Mouse (Mus musculus) kidney, postnatal 0 days (tissue): ENCODE measurements around the gene Hdac4. TPM values are rescaled to one million over a fixed set of nuclear protein-coding genes. Genes with fewer than 3 reads are reported as not detected.

Experiments used
- ATAC-seq: fragments of 200-750 bp; cut with Nextera tagmentation; replicated peaks from 2 replicates; pipeline ENCODE4 v1.8.0; 2017; ENCODE audit warnings: low read depth, moderate number of reproducible peaks, moderate TSS enrichment, moderate library complexity; ENCODE audit not compliant: low FRiP score
- DNase-seq: peaks from one replicate; pipeline ENCODE4 v3.0.0-alpha.2; 2016; ENCODE audit warnings: low spot score
- H3K27ac ChIP-seq: fragments of 300-500 bp; sonication (generic); 2 replicates; pipeline ENCODE4 v1.5.1; 2014; ENCODE audit warnings: mild to moderate bottlenecking
- H3K27me3 ChIP-seq: fragments of 300-500 bp; sonication (generic); 2 replicates; pipeline ENCODE4 v1.6.1; 2014; ENCODE audit warnings: low read length, mixed read lengths; ENCODE audit not compliant: insufficient read depth
- H3K36me3 ChIP-seq: fragments of 300-500 bp; sonication (generic); 2 replicates; pipeline ENCODE4 v1.6.1; 2014; ENCODE audit warnings: low read length, mixed read lengths; ENCODE audit not compliant: insufficient read depth
- H3K4me1 ChIP-seq: fragments of 300-500 bp; sonication (generic); replicated peaks from 2 replicates; pipeline ENCODE4 v1.6.1; 2014; ENCODE audit warnings: antibody characterized with exemption, low read length, mixed read lengths; ENCODE audit not compliant: insufficient read depth
- H3K4me2 ChIP-seq: fragments of 300-500 bp; sonication (generic); 2 replicates; pipeline ENCODE4 v1.6.1; 2014; ENCODE audit warnings: mild to moderate bottlenecking, low read length, moderate library complexity, mixed read lengths
- H3K4me3 ChIP-seq: fragments of 300-500 bp; sonication (generic); replicated peaks from 2 replicates; pipeline ENCODE4 v1.5.1; 2014; ENCODE audit warnings: low read depth, low read length
- H3K9ac ChIP-seq: fragments of 300-500 bp; sonication (generic); 2 replicates; pipeline ENCODE4 v1.6.1; 2014; ENCODE audit warnings: low read depth, low read length
- H3K9me3 ChIP-seq: fragments of 300-500 bp; sonication (generic); replicated peaks from 2 replicates; pipeline ENCODE4 v1.6.1; 2016; ENCODE audit warnings: low read length, inconsistent platforms, mixed read lengths
- CTCF ChIP-seq: IDR thresholded peaks from 2 replicates; pipeline ENCODE4 v1.5.1; 2016; ENCODE audit warnings: antibody characterized with exemption, low read depth, mild to moderate bottlenecking, moderate library complexity
- WGBS: fragments of 180-500 bp; shearing (Covaris S2); extraction: QIAGEN DNeasy Blood & Tissue Kit; methylation state at CpG from one replicate; pipeline ENCODE4 v1.1.7; 2014; 5-methylcytosine and 5-hydroxymethylcytosine counted together
- polyA plus RNA-seq: library from polyadenylated mRNA; unstranded; fragments of >200 nt; fragmentation: Nextera tagmentation; extraction: Ambion mirVana; gene quantifications from 2 replicates; pipeline ENCODE4 v1.2.1, GENCODE M21; 2015

Gene Hdac4
- polyA plus RNA-seq, 1 experiment from 2014 or later: 13.9 TPM

- Histone ChIP-seq H3K27me3 (no peaks in the 10 kb centered on the region), H3K4me2 (no peak overlapping the region), H3K9me3 (no peaks in the 10 kb centered on the region), H3K4me3 (no peak overlapping the region), H3K27ac (no peak overlapping the region), H3K9ac (no peak overlapping the region), H3K36me3 (no peaks in the 10 kb centered on the region), H3K4me1 (no peaks in the 10 kb centered on the region)
- no peak for TF ChIP-seq CTCF
- no peak for DNase-seq
- 93% methylated on average over 3 of the region's 3 CpGs for WGBS
- no peak for ATAC-seq
These were observed 8.4 kb downstream of the Hdac4 start for GRCm38 (mm10) chr1:92187137-92187536.

DNA sequence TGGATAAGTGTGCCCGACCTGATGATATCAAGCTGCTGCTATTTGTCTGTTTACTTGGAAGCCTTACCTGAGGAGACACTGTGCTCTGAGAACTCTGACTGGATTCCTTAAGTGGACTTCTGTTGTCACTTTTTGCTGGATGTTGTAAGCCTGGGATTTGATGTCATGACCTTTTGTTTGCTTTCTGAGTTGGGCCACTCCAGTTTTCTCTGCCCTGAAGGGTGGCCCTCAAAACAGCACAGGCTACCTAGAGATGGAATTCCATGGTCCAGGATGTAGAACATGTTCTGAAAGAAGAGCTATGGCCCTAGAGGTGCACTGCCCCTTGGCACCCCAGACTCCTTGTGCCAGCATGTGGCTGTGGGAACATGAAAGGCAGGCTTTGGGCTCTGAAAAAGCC lies 10.9 kb downstream of the Hdac4 start:
- Histone ChIP-seq H3K9me3 (no peaks in the 10 kb centered on the region), H3K4me3 (no peak overlapping the region), H3K4me1 (0 out of 2 replicates have a peak, but pooled peaks cover 7% of the 10 kb centered on the region), H3K4me2 (no peak overlapping the region), H3K36me3 (no peaks in the 10 kb centered on the region), H3K27me3 (no peaks in the 10 kb centered on the region), H3K9ac (no peak overlapping the region), H3K27ac (no peak overlapping the region)
- DNase-seq (no peak), ATAC-seq (no peak)
- TF ChIP-seq CTCF: no peak
- 90% methylated on average over 1 of the region's 1 CpGs for WGBS

DNA sequence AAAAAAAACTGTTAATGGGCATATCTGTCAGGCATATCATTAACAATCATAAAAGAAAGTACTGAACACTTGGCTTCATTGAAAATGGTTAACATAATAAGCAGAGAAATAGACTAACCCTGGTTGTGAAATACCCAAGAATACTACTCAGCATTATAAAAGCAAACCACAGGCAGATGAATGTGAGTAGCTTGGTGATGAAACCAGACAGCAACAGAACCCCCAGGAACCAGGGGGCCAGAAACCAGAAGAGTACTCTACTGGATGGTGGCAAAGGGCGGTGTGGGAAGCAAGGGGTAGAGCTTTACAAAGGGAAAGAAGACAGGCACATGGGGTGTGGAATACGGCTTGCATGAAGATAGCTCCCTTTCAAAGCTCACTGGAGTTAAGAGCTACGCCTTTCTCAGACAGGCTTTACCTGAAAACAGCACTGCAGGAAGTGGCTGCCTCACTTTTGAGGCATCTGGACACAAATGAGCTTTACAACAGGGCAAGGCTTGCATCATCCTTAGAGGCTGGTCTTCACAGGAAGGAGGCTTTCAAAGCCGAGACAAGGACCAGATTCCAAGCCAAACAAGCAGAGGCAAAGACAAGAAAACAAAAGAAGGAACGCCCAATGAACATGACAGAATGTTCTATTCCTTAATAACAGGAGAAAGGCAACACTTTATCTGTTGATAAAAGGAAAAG lies 12.3 kb downstream of the Hdac4 start:
- TF ChIP-seq CTCF: no peak
- H3K9ac ChIP-seq: no peak overlapping the region
- ATAC-seq (no peak), DNase-seq (no peak)
- H3K9me3 ChIP-seq: no peaks in the 10 kb centered on the region
- H3K36me3 ChIP-seq: no peaks in the 10 kb centered on the region
- no peak overlapping the region for H3K4me3 ChIP-seq
- H3K27ac ChIP-seq: no peak overlapping the region
- 78% methylated on average over 5 of the region's 5 CpGs for WGBS
- no peaks in the 10 kb centered on the region for H3K27me3 ChIP-seq
- no peak overlapping the region for H3K4me2 ChIP-seq
- peaks cover 10% of the 10 kb centered on the region; the same call in 1 of the 2 replicates for H3K4me1 ChIP-seq

GRCm38 (mm10) chr1:92181970-92182369 lies 13.5 kb downstream of the Hdac4 start:
- H3K27ac ChIP-seq: no peak overlapping the region
- H3K36me3 ChIP-seq: no peaks in the 10 kb centered on the region
- WGBS: 40% methylated on average over 2 of the region's 2 CpGs
- DNase-seq (no peak), ATAC-seq (no peak)
- H3K27me3 ChIP-seq: no peaks in the 10 kb centered on the region
- H3K9ac ChIP-seq: no peak overlapping the region
- H3K9me3 ChIP-seq: no peaks in the 10 kb centered on the region
- TF ChIP-seq CTCF: no peak
- peaks cover 13% of the 10 kb centered on the region; the same call in 1 of the 2 replicates for H3K4me1 ChIP-seq
- H3K4me3 ChIP-seq: no peak overlapping the region
- no peak overlapping the region for H3K4me2 ChIP-seq

DNA sequence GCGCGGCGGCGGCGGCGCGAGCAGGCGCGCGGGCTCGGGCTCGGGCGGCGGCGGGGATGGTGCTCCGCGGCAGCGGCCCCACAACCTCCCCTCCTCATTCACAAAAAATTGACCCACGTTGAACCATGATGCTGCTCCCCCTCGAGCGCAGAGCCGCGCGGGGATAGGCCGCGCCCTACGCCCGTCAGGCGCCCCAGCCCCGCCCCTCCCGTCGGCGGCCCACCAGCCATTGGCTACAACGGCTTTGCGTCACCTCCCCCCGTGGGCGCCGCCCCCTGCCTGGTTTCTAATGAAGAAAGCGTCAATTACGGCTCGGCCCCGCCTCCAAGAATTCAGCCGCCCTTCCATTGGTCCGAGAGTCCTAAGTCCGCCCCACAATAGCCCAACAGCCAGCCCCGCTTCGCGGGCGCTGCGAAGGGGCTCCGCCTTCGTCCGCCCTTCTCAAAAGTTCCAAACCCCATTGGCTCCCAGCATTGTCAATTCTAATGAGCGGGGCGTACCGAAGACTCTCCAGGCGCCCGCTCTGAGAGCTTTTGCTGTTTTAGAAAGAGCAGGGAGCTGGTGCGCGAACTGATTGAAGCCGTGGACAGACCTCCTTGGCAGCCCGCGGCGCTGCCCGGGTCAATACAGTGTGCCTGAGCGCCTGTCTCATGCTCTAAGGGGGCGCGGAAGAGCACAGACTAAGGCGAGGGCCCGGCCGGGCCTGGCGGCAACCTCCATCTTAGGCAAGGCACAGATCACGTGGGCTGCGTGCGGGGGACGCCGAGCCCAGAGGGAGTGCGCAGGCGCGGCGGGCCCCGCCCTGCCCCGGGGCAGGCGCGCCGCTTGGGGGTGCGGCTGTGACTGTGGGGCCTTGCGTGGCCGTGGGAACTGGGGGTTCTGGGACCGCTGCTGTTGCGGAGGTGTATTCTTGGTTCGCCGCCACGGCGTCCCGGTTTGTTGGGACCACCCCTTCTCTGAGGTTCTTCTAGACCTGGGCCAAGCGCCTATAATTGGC lies 15.1 kb downstream of the Hdac4 start:
- H3K9ac ChIP-seq: peak overlapping the region; percentile 89
- under 1% methylated on average over 87 of the region's 97 CpGs for WGBS
- H3K4me1 ChIP-seq: peaks cover 13% of the 10 kb centered on the region; the same call in 1 of the 2 replicates
- peak overlapping the region; percentile 88 for H3K4me2 ChIP-seq
- peak; percentile 98 for ATAC-seq
- no peaks in the 10 kb centered on the region for H3K9me3 ChIP-seq
- H3K27me3 ChIP-seq: no peaks in the 10 kb centered on the region
- H3K36me3 ChIP-seq: no peaks in the 10 kb centered on the region
- H3K4me3 ChIP-seq: peak overlapping the region; percentile 82
- no peak for TF ChIP-seq CTCF
- peak; percentile 100 for DNase-seq
- H3K27ac ChIP-seq: peak overlapping the region; percentile 99

DNA sequence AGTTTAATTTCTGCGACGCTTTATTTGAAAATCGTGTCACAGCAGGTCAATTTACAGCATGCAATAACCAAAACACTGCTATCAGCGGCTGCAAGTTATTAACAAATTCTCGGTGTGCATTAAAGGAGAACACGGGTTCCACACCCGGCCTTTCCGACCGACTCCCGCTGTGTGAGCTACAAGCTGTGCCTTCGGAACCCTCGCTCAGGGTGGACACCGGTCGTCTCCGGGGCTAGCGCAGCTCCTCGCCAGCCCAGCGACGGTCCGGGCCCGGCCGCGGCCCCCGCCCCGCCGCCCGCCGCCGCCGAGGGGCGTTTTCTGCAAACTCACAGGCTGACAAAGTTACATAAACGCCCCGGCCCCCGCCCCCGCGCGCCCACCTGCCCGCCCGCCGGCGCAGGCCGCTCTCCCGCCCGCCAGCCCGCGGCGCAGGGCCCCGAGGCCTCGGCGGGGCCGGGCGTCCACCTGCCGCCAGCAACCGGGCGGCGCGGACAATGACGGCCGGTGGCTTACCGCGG lies 16.0 kb downstream of the Hdac4 start:
- DNase-seq (peak; percentile 61), ATAC-seq (no peak)
- no peaks in the 10 kb centered on the region for H3K36me3 ChIP-seq
- no peaks in the 10 kb centered on the region for H3K9me3 ChIP-seq
- peak overlapping the region; percentile 82 for H3K4me3 ChIP-seq
- H3K4me2 ChIP-seq: peak overlapping the region; percentile 88
- peak overlapping the region; percentile 95 for H3K27ac ChIP-seq
- H3K27me3 ChIP-seq: no peaks in the 10 kb centered on the region
- peaks cover 19% of the 10 kb centered on the region; the same call in 1 of the 2 replicates for H3K4me1 ChIP-seq
- peak overlapping the region; percentile 89 for H3K9ac ChIP-seq
- under 1% methylated on average over 47 of the region's 61 CpGs for WGBS
- no peak for TF ChIP-seq CTCF
